ENCODE assay signal across 24 mouse cellular contexts in genomic region chr5:101250474-101250873, GRCm38 (mm10).
A peak's percentile ranks its signal among the peaks of the same experiment; 100 is the strongest.
DNase-seq lines count a peak whose midpoint lies in the region; ATAC-seq and TF ChIP-seq lines count a peak whose summit lies in the region.
"Had no signal": no experiment of that assay in that cellular context is flagged by ENCODE, and none has a peak within 500 bp of the region (broad histone marks: within the 10 kb centered on the region; RNA-seq: fewer than 3 reads in every experiment).

No protein-coding gene starts in this region.

- no peak overlapping the region for H3K27ac ChIP-seq in heart, adult 2 months
- H3K27ac ChIP-seq: embryonic facial prominence, embryonic 13.5 days; embryonic facial prominence, embryonic 15.5 days; forebrain, embryonic 10.5 days; forebrain, embryonic 12.5 days had no signal

- H3K9ac ChIP-seq in heart, adult 2 months (ENCODE audit: low read depth, low read length), result no peak overlapping the region
- H3K9ac ChIP-seq: embryonic facial prominence, embryonic 13.5 days; embryonic facial prominence, embryonic 15.5 days; forebrain, embryonic 12.5 days had no signal

- no peak for TF ChIP-seq CTCF in heart, adult 2 months (IDR thresholded peaks at IDR 0.05)
- TF ChIP-seq CTCF in C2C12 (IDR thresholded peaks at IDR 0.05; ENCODE audit: control insufficient read depth, insufficient read depth, insufficient read length), result no peak

- H3K79me2 ChIP-seq in heart, adult 2 months (replicated peaks; ENCODE audit: control insufficient read depth, insufficient read depth, low read length), result no peaks in the 10 kb centered on the region
- no peaks in the 10 kb centered on the region for H3K79me2 ChIP-seq in C2C12 (ENCODE audit: control insufficient read depth, insufficient read depth)

- intact Hi-C loops in heart, adult 2 months (cut with DNase I), result no loop called here

- TF ChIP-seq EP300 in heart, adult 2 months (IDR thresholded peaks at IDR 0.05; ENCODE audit: insufficient read depth, low read depth, low read length), result no peak

- H3ac ChIP-seq in C2C12 (ENCODE audit: control insufficient read depth, insufficient read length, low read depth), result no peak overlapping the region

- no peaks in the 10 kb centered on the region for H3K36me3 ChIP-seq in heart, adult 2 months (ENCODE audit: control insufficient read depth, insufficient read depth, low read length)
- H3K36me3 ChIP-seq in C2C12 (ENCODE audit: control insufficient read depth, insufficient read depth), result no peaks in the 10 kb centered on the region
- H3K36me3 ChIP-seq: embryonic facial prominence, embryonic 13.5 days; embryonic facial prominence, embryonic 15.5 days; forebrain, embryonic 10.5 days; forebrain, embryonic 12.5 days had no signal

- H3K4me1 ChIP-seq in heart, adult 2 months (ENCODE audit: control insufficient read depth, insufficient read depth, low read length), result no peaks in the 10 kb centered on the region
- H3K4me1 ChIP-seq: embryonic facial prominence, embryonic 13.5 days; embryonic facial prominence, embryonic 15.5 days; forebrain, embryonic 10.5 days; forebrain, embryonic 12.5 days had no signal

- no peak for ATAC-seq in megakaryocyte progenitor cell, adult 5-6 weeks (replicated peaks; ENCODE audit: poor library complexity)
- ATAC-seq: forebrain, embryonic 14.5 days; forebrain, embryonic 16.5 days; Patski had no signal

- no peaks in the 10 kb centered on the region for H3K79me3 ChIP-seq in C2C12 (ENCODE audit: low read depth)

- no peaks in the 10 kb centered on the region for H3K27me3 ChIP-seq in heart, adult 2 months (ENCODE audit: control insufficient read depth, insufficient read depth, low read length)
- H3K27me3 ChIP-seq in C2C12 (ENCODE audit: control insufficient read depth, insufficient read depth, insufficient read length), result no peaks in the 10 kb centered on the region
- H3K27me3 ChIP-seq: embryonic facial prominence, embryonic 13.5 days; embryonic facial prominence, embryonic 15.5 days; forebrain, embryonic 12.5 days had no signal

- WGBS in heart, adult 2 months, result 75% methylated on average over 3 of the region's 3 CpGs

- DNase-seq in adrenal gland, adult 8-10 months, result peak; percentile 5
- no peak for DNase-seq in adrenal gland, postnatal 10 days
- DNase-seq in heart, adult 11 months, result peak; percentile 9
- no peak for DNase-seq in heart, adult 2 months
- peak; percentile 49 for DNase-seq in 416B (ENCODE audit: low read depth)
- no peak for DNase-seq in T-cell, adult 2 months (ENCODE audit: low spot score)
- DNase-seq: B cell, adult 2 months; cerebellum, adult 11 months; cerebellum, adult 18-20 months; cerebellum, adult 8-10 months; cerebellum, adult 9-11 months; cerebellum, postnatal 14 days; cerebellum, postnatal 36 days; embryo, embryonic 11 days had no signal

- no peak for TF ChIP-seq POLR2A in heart, adult 2 months (IDR thresholded peaks at IDR 0.05; ENCODE audit: insufficient read depth, low read depth, low read length)

- no peak overlapping the region for H3K4me3 ChIP-seq in heart, adult 2 months
- H3K4me3 ChIP-seq in C2C12 (ENCODE audit: insufficient read depth, poor library complexity, severe bottlenecking), result no peak overlapping the region
- H3K4me3 ChIP-seq: embryonic facial prominence, embryonic 13.5 days; embryonic facial prominence, embryonic 15.5 days; erythroblast, embryonic 14.5 days; forebrain, embryonic 10.5 days; forebrain, embryonic 12.5 days had no signal

TF ChIP-seq in C2C12, 6 proteins besides CTCF, POLR2A, EP300 and RAD21:
- TF ChIP-seq USF1 (IDR thresholded peaks at IDR 0.05; ENCODE audit: low read depth) (no peak), CEBPB (IDR thresholded peaks at IDR 0.05; ENCODE audit: low read depth) (no peak), FOSL1 (IDR thresholded peaks at IDR 0.05; ENCODE audit: insufficient read depth, low read length, poor library complexity, severe bottlenecking) (peak; percentile 86), MAX (IDR thresholded peaks at IDR 0.05) (no peak)

Comparison
In these comparisons a context has a peak if more than half of its experiments do, and no peak if none do; other contexts are left out.
1. DNase-seq: peak in adrenal gland, adult 8-10 months (single experiment), heart, adult 11 months (single experiment) and 416B (single experiment); none in adrenal gland, postnatal 10 days (single experiment), heart, adult 2 months (0 of 2) and T-cell, adult 2 months (single experiment).